Mouse (Mus musculus) kidney, embryonic 16.5 days (tissue): Measurements from ENCODE around the gene Mlst8. TPM values are rescaled to one million over a fixed set of nuclear protein-coding genes. Genes with fewer than 3 reads are reported as not detected.
"Not testable (repeated sequence)": the region's sequence is repeated elsewhere in the genome, so short reads cannot be mapped to it uniquely, and the experiment has no call there.

ENCODE experiments used
- ATAC-seq: fragments of 200-750 bp; cut with Nextera tagmentation; 2 replicates; pipeline ENCODE4 v1.8.0; 2017; ENCODE audit warnings: moderate TSS enrichment; ENCODE audit not compliant: low FRiP score, low TSS enrichment
- H3K27ac ChIP-seq: fragments of 300-500 bp; sonication (generic); 2 replicates; pipeline ENCODE4 v1.5.1; 2014; ENCODE audit warnings: low read length
- H3K27me3 ChIP-seq: fragments of 300-500 bp; sonication (generic); 2 replicates; pipeline ENCODE4 v1.6.1; 2014; ENCODE audit warnings: low read length, control low read depth, mixed read lengths; ENCODE audit not compliant: insufficient read depth
- H3K36me3 ChIP-seq: fragments of 300-500 bp; sonication (generic); 2 replicates; pipeline ENCODE4 v1.6.1; 2014; ENCODE audit warnings: low read length, control low read depth, mixed read lengths; ENCODE audit not compliant: insufficient read depth
- H3K4me1 ChIP-seq: fragments of 300-500 bp; sonication (generic); 2 replicates; pipeline ENCODE4 v1.6.1; 2014; ENCODE audit warnings: low read length, control low read depth, mixed read lengths; ENCODE audit not compliant: insufficient read depth
- H3K4me2 ChIP-seq: fragments of 300-500 bp; sonication (generic); replicated peaks from 2 replicates; pipeline ENCODE4 v1.6.1; 2014; ENCODE audit warnings: low read depth, low read length
- H3K4me3 ChIP-seq: fragments of 300-500 bp; sonication (generic); 2 replicates; pipeline ENCODE4 v1.5.1; 2014; ENCODE audit warnings: mild to moderate bottlenecking, low read length
- H3K9ac ChIP-seq: fragments of 300-500 bp; sonication (generic); replicated peaks from 2 replicates; pipeline ENCODE4 v1.6.1; 2014; ENCODE audit warnings: low read length
- H3K9me3 ChIP-seq: fragments of 300-500 bp; sonication (generic); 2 replicates; pipeline ENCODE4 v1.6.1; 2016; ENCODE audit warnings: low read length, control low read depth
- WGBS: fragments of 180-500 bp; shearing (Covaris S2); extraction: QIAGEN DNeasy Blood & Tissue Kit; methylation state at CpG from one replicate; pipeline ENCODE4 v1.1.7; 2014; 5-methylcytosine and 5-hydroxymethylcytosine counted together
- polyA plus RNA-seq: library from polyadenylated mRNA; unstranded; fragments of >200 nt; fragmentation: Nextera tagmentation; extraction: Ambion mirVana; gene quantifications from 2 replicates; pipeline ENCODE4 v1.2.1, GENCODE M21; 2015

Gene Mlst8
- polyA plus RNA-seq, 1 experiment from 2014 or later, result 39.3 TPM

DNA sequence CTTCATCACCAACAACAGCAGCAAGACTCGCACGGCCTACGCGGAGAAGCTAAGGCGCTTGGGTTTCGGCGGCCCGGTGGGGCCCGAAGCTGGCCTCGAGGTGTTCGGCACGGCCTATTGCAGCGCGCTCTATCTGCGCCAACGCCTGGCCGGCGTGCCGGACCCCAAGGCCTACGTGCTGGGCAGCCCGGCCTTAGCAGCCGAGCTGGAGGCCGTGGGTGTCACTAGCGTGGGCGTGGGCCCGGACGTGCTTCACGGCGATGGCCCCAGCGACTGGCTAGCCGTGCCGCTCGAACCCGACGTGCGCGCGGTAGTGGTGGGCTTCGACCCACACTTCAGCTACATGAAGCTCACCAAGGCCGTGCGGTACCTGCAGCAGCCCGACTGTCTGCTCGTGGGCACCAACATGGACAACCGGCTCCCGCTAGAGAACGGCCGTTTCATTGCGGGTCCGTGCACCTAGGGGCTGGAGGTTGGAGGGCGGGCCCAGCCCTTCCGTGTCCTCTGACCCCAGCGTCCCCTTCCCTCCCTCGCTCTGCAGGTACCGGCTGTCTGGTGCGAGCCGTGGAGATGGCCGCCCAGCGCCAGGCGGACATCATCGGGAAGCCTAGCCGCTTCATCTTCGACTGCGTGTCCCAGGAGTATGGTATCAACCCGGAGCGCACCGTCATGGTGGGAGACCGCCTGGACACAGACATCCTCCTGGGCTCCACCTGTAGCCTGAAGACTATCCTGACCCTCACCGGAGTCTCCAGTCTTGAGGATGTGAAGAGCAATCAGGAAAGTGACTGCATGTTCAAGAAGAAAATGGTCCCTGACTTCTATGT lies 8.0 kb downstream of the Mlst8 start:
- Histone ChIP-seq H3K4me3 (peak overlapping the region; percentile 85), H3K9ac (peak overlapping the region; percentile 90), H3K27ac (peak overlapping the region; percentile 78), H3K36me3 (peaks cover 20% of the 10 kb centered on the region; the same call in 1 of the 2 replicates), H3K9me3 (no peaks in the 10 kb centered on the region), H3K4me1 (peaks cover 39% of the 10 kb centered on the region), H3K27me3 (no peaks in the 10 kb centered on the region), H3K4me2 (peak overlapping the region; percentile 96)
- WGBS, result under 1% methylated on average over 68 of the region's 68 CpGs
- ATAC-seq, result peak; percentile 21; the same call in 1 of the 2 replicates

DNA sequence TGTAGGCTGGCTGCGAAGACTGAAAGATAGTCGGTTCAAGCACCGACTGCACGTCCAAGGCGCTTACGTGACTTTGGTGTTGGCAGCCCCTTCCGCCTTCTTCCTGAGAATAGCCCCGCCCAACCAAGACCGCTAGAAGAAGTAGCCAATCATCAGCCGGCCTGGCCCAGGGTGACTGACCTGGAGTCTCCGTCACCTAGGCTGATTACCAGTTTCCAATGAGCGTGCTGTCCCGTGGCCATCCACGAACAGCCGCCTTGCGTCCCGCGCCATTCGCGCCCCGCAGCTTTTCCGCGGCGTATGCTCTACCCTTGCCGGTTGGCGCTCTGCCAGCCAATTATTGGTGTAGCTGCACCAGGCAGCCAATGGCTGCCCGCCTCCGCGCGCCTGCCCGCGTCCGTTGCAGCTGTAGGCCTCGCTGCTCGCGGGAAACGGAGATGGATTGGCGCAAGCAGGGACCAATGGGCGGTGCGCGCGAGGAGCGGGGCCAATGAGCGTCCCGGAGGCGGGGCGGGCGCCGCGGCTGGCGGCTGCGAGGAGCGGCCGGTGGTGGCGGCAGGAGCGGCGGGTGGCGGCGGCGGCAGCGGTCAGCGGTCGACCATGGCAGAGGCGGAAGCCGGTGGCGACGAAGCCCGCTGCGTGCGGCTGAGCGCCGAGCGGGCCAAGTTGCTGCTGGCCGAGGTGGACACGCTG lies 8.8 kb downstream of the Mlst8 start, which contains the start of the genes E4f1 and Pgp:
TSS of gene E4f1 (minus strand) at position 404 of the 693 bp plus-strand sequence.
TSS of gene Pgp (plus strand) at position 483 of the 693 bp plus-strand sequence.
- ATAC-seq, result peak; percentile 96
- Histone ChIP-seq H3K9ac (peak within 1 kb of the TSS; percentile 90), H3K4me2 (peak within 1 kb of the TSS; percentile 96), H3K27ac (peak within 1 kb of the TSS; percentile 85), H3K36me3 (peaks cover 12% of the 10 kb centered on the region; the same call in 1 of the 2 replicates), H3K4me1 (peaks cover 39% of the 10 kb centered on the region), H3K27me3 (no peaks in the 10 kb centered on the region), H3K9me3 (no peaks in the 10 kb centered on the region), H3K4me3 (peak within 1 kb of the TSS; percentile 85)
- WGBS, result under 1% methylated on average over 66 of the region's 75 CpGs

DNA sequence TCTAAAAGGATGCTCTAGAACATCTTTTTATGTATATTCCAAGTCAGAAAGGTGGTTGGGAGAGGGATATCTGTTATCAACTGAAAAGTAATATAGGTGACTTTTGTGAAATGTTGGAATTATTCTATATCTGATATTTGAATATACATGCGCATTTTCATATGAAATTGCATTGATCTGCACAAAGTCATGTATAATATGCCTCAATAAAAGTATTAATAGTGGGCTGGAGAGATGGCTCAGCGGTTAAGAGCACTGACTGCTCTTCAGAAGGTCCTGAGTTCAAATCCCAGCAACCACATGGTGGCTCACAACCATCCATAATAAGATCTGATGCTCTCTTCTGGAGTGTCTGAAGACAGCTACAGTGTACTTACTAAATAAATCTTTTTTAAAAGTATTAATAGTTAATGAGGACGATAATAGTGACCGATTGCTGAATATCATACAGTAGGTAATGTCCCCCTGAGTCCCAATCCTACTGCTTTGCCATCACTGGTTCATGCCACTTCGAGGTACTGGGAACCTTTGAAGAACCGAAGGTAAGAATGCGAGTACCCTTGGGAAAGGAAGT lies 9.5 kb downstream of the Mlst8 start:
- H3K9ac ChIP-seq, result peak overlapping the region; percentile 90
- WGBS, result 15% methylated on average over 7 of the region's 7 CpGs
- H3K4me1 ChIP-seq, result peaks cover 37% of the 10 kb centered on the region
- ATAC-seq, result no peak
- H3K4me2 ChIP-seq, result peak overlapping the region; percentile 96
- H3K9me3 ChIP-seq, result no peaks in the 10 kb centered on the region
- H3K27me3 ChIP-seq, result no peaks in the 10 kb centered on the region
- peaks cover 5% of the 10 kb centered on the region; the same call in 1 of the 2 replicates for H3K36me3 ChIP-seq
- H3K4me3 ChIP-seq, result peak overlapping the region; percentile 85
- peak overlapping the region; percentile 85 for H3K27ac ChIP-seq

DNA sequence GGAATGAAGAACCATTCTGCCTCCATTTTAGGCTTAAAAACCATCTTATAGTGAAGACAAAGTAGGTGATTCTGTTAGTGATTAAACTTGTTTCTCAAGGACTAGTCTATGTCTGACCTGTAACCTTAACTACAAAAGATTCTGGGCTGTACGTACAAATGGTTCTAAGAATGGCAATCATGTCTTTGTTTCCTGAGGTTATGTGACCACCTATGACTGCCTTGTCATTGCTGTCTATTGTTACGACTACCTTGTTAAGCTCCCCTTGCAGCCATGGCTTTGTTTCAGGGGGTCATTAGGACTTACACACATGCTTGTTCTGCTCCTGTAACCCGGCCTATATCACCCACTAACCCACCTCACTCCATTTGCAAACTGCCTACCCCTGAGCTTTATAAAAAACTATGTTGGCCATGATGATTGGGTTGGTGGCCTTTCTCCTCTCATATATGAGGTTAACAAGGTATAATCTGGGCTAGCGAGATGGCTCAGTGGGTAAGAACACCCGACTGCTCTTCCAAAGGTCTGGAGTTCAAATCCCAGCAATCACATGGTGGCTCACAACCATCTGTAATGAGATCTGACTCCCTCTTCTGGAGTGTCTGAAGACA lies 10.1 kb downstream of the Mlst8 start:
- H3K4me3 ChIP-seq, result no peak overlapping the region
- H3K27me3 ChIP-seq, result no peaks in the 10 kb centered on the region
- no peak overlapping the region for H3K9ac ChIP-seq
- H3K9me3 ChIP-seq, result no peaks in the 10 kb centered on the region
- WGBS, result 93% methylated on average over 5 of the region's 5 CpGs
- ATAC-seq, result no peak
- peaks cover 30% of the 10 kb centered on the region for H3K4me1 ChIP-seq
- 0 out of 2 replicates have a peak, but pooled peaks cover under 1% of the 10 kb centered on the region for H3K36me3 ChIP-seq
- no peak overlapping the region for H3K4me2 ChIP-seq
- H3K27ac ChIP-seq, result no peak overlapping the region

DNA sequence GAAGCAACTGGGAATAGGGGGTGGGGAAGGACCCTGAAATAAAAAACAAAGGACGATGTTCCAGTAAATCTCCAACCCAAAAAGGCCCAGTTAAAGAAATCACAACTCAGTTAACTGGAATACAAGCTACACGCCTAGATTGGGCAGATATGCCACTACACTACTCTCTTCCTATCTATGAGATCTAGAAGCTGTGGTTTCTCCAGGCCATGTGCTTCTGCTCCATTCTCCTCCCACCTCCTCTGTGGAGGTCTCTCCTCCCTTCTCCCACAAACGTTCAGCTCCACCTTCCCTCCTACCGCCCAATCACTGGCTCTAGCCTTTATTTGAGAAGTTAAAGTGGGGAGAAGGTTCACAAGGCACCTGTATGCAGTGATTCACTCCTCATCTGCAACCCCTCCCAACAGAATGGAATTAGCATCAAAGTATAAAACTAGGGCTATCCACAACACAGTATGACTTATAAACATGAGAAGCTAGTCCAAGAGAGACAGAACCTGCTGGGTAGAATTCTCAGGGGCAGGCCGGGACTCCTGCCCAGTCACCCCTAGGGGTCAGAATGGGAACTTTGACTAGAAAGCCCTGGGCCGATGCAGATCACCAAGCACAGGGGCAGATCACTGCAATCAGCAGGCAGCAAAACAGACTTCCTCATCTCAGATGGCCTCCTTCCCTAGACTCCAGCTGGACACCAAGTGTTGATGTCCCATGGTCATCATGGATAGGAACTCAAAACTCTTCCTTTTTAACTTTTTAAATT lies 15.3 kb downstream of the Mlst8 start:
- H3K4me2 ChIP-seq, result no peak overlapping the region
- no peaks in the 10 kb centered on the region for H3K27me3 ChIP-seq
- H3K9me3 ChIP-seq, result no peaks in the 10 kb centered on the region
- H3K27ac ChIP-seq, result no peak overlapping the region
- H3K36me3 ChIP-seq, result no peaks in the 10 kb centered on the region
- ATAC-seq, result no peak
- no peaks in the 10 kb centered on the region for H3K4me1 ChIP-seq
- no peak overlapping the region for H3K9ac ChIP-seq
- no peak overlapping the region for H3K4me3 ChIP-seq
- 47% methylated on average over 6 of the region's 6 CpGs for WGBS

DNA sequence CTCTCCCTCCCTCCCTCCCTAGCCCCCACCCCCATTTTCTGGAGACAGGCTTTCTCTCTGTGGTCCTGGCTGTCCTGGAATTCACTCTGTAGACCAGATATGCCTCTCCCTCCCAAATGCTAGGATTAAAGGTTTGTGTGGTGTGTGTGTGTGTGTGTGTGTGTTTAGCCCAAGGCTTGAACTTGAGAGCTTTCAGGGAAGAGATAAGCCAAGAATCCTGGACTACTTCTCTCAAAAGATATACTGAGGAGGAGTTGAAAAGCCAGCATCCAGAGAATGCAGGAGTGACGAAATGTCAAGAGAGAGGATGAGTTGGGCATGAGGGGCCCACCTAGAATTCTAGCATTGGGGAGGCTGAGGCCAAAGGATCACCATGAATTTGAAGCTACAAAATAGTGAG lies 15.9 kb downstream of the Mlst8 start:
- Histone ChIP-seq H3K9ac (no peak overlapping the region), H3K27me3 (no peaks in the 10 kb centered on the region), H3K27ac (no peak overlapping the region), H3K4me2 (no peak overlapping the region), H3K36me3 (no peaks in the 10 kb centered on the region), H3K9me3 (no peaks in the 10 kb centered on the region), H3K4me1 (no peaks in the 10 kb centered on the region), H3K4me3 (no peak overlapping the region)
- 77% methylated on average over 1 of the region's 1 CpGs for WGBS
- no peak for ATAC-seq

DNA sequence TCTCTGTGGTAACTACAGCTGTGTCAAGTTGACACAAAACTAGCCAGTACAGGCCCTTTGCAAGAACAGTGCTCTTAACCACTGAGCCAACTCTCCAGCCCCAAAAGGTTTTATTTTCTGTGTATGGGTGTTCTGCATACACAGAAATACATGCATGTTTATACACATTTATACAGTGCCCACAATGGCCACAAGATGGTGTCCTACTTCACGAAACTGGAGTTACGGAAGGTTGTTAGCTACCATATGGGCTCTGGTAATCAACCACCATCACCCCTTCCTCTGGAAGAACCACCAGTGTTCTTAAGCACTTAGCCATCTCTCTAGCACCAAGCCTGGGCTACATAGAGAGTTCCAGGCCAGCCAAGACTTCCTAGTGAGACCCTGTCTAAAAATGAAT lies 17.3 kb downstream of the Mlst8 start:
- Histone ChIP-seq H3K36me3 (no peaks in the 10 kb centered on the region), H3K27me3 (no peaks in the 10 kb centered on the region), H3K9me3 (no peaks in the 10 kb centered on the region), H3K4me2 (no peak overlapping the region), H3K9ac (no peak overlapping the region), H3K4me3 (no peak overlapping the region), H3K27ac (no peak overlapping the region), H3K4me1 (no peaks in the 10 kb centered on the region)
- 64% methylated on average over 2 of the region's 2 CpGs for WGBS
- no peak for ATAC-seq

DNA sequence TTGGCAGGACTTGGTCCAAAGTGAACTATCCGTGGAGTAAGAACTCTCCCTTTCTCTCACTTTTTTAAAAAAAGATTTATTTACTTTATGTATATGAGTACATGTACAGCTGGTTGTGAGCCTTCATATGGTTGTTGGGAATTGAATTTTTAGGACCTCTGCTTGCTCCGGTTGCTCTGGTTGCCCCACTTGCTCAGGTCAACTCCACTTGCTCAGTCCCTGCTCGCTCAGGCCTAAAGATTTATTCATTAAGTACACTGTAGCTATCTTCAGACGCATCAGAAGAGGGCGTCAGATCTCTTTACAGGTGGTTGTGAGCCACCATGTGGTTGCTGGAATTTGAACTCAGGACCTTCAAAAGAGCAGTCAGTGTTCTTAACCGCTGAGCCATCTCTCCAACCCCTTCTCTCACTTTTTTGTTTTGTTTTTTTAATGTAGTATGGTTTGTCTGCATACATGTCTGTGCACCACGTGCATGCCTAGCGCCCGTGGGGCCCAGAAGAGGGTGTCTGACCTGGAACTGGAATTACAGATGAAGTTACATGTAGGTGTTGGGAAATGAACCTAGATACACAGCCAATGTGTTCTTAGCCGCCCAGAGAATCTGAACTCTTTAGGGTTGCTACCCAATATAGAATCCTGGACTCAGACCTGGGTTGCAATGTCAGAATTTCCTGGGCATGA lies 23.2 kb downstream of the Mlst8 start:
- H3K36me3 ChIP-seq, H3K27me3 ChIP-seq, H3K9me3 ChIP-seq: not testable (repeated sequence)
- Histone ChIP-seq H3K4me3 (peak overlapping the region; percentile 94), H3K4me1 (peaks cover 15% of the 10 kb centered on the region), H3K27ac (peak overlapping the region; percentile 72; the same call in 1 of the 2 replicates), H3K4me2 (peak overlapping the region; percentile 69), H3K9ac (0 out of 2 replicates have a peak overlapping the region, but pooled peaks have one; percentile 9)
- peak; percentile 37 for ATAC-seq
- 42% methylated on average over 10 of the region's 10 CpGs for WGBS
